9 mouse cellular contexts compared by ENCODE assay signal in genomic region chr4:125220314-125220713, GRCm38 (mm10).
DNase-seq lines count a peak whose midpoint lies in the region.
"Had no signal": no experiment of that assay in that cellular context is flagged by ENCODE, and none has a peak within 500 bp of the region (broad histone marks: within the 10 kb centered on the region; RNA-seq: fewer than 3 reads in every experiment).

No protein-coding gene starts in this region.

- no peaks in the 10 kb centered on the region for H3K36me3 ChIP-seq in embryonic facial prominence, embryonic 10.5 days (replicated peaks)
- H3K36me3 ChIP-seq: embryonic facial prominence, embryonic 13.5 days had no signal

- peaks cover 17% of the 10 kb centered on the region for H3K27me3 ChIP-seq in embryonic facial prominence, embryonic 10.5 days (replicated peaks; ENCODE audit: low read depth, poor library complexity, severe bottlenecking)

- peaks cover 3% of the 10 kb centered on the region; the same call in 1 of the 2 replicates for H3K4me1 ChIP-seq in embryonic facial prominence, embryonic 10.5 days
- H3K4me1 ChIP-seq: embryonic facial prominence, embryonic 13.5 days had no signal

- DNase-seq in adrenal gland, adult (ENCODE audit: inconsistent age in 2 of 2, low spot score in 1 of 2), result peak; percentile 79 to 84
- DNase-seq in adrenal gland, postnatal 4 days (ENCODE audit: low spot score in 2 of 2), result no peak
- DNase-seq in lung, postnatal 36 days, result peak; percentile 3
- no peak for DNase-seq in lung, postnatal 25 days (ENCODE audit: low spot score)
- peak; percentile 38 for DNase-seq in embryonic facial prominence, embryonic 10.5 days (ENCODE audit: low spot score)
- peak; percentile 36 for DNase-seq in retina, postnatal 7 days (ENCODE audit: low read depth, low spot score)
- DNase-seq in layer of hippocampus, postnatal 14 days (ENCODE audit: low spot score in 2 of 2), result no peak
- DNase-seq in right cerebral cortex, adult 2 months (ENCODE audit: low spot score in 2 of 2), result no peak

- no peak overlapping the region for H3K4me3 ChIP-seq in embryonic facial prominence, embryonic 10.5 days
- H3K4me3 ChIP-seq: embryonic facial prominence, embryonic 13.5 days had no signal

- no peak overlapping the region for H3K27ac ChIP-seq in embryonic facial prominence, embryonic 10.5 days (replicated peaks)
- H3K27ac ChIP-seq: embryonic facial prominence, embryonic 13.5 days had no signal

- WGBS in embryonic facial prominence, embryonic 10.5 days, result 31% methylated on average over 7 of the region's 7 CpGs

- peaks cover 12% of the 10 kb centered on the region for H3K9me3 ChIP-seq in embryonic facial prominence, embryonic 10.5 days

Comparison
In these comparisons a context has a peak if more than half of its experiments do, and no peak if none do; other contexts are left out.
1. DNase-seq: peak in adrenal gland, adult (2 of 2), lung, postnatal 36 days (single experiment), embryonic facial prominence, embryonic 10.5 days (single experiment) and retina, postnatal 7 days (single experiment); none in adrenal gland, postnatal 4 days (0 of 2), lung, postnatal 25 days (single experiment), layer of hippocampus, postnatal 14 days (0 of 2) and right cerebral cortex, adult 2 months (0 of 2).